ENCODE assay signal across 21 mouse cellular contexts in the genomic region with DNA sequence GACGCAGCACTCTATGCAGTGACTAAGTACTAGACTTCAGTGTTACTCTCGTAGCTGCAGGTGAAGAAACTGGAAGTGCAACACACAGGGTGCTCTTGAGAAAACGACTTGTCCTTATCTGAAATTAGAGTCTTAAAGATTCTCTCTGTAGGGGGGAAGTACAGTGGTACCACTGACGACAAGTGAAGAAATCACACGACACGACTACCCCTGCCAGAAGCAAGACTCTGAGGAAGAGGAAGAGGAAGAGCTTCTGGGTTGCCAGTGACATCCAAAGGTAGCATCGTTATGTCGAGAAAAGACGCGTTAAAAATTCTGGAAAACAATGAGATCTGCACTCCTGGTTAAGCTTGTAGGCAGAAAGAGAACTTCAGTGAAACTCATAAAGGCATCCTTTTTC.
DNase-seq lines count a peak whose midpoint lies in the region; ATAC-seq lines count a peak whose summit lies in the region.
"Had no signal": no experiment of that assay in that cellular context is flagged by ENCODE, and none has a peak within 500 bp of the region (broad histone marks: within the 10 kb centered on the region; RNA-seq: fewer than 3 reads in every experiment).

No protein-coding gene starts in this region.

- WGBS in heart, embryonic 10.5 days, result 88% methylated on average over 10 of the region's 10 CpGs
- 94% methylated on average over 10 of the region's 10 CpGs for WGBS in midbrain, embryonic 10.5 days
- WGBS in midbrain, embryonic 15.5 days, result 92% methylated on average over 10 of the region's 10 CpGs
- WGBS in midbrain, embryonic 14.5 days, result 92% methylated on average over 10 of the region's 10 CpGs

- no peak overlapping the region for H3K4me3 ChIP-seq in heart, embryonic 10.5 days
- H3K4me3 ChIP-seq in midbrain, embryonic 10.5 days, result no peak overlapping the region
- H3K4me3 ChIP-seq in midbrain, embryonic 15.5 days, result no peak overlapping the region
- no peak overlapping the region for H3K4me3 ChIP-seq in midbrain, embryonic 14.5 days (replicated peaks; ENCODE audit: low read depth, low read length)
- H3K4me3 ChIP-seq: embryonic facial prominence, embryonic 13.5 days; forebrain, embryonic 12.5 days; heart, embryonic 15.5 days had no signal

- no peak for ATAC-seq in midbrain, embryonic 15.5 days (replicated peaks)
- ATAC-seq in midbrain, embryonic 14.5 days (ENCODE audit: low FRiP score, low TSS enrichment), result no peak
- ATAC-seq: CD4-positive, CD25-positive, alpha-beta regulatory T cell, adult 4 months had no signal

- no peak overlapping the region for H3K27ac ChIP-seq in heart, embryonic 10.5 days
- H3K27ac ChIP-seq in midbrain, embryonic 10.5 days (replicated peaks), result peak overlapping the region; percentile 79; the same call in 1 of the 2 replicates
- no peak overlapping the region for H3K27ac ChIP-seq in midbrain, embryonic 15.5 days
- H3K27ac ChIP-seq in midbrain, embryonic 14.5 days (replicated peaks; ENCODE audit: low read depth, low read length), result 0 out of 2 replicates have a peak overlapping the region, but pooled peaks have one; percentile 65
- H3K27ac ChIP-seq: heart, embryonic 15.5 days had no signal

- DNase-seq in heart, embryonic 10.5 days (ENCODE audit: low spot score), result peak; percentile 36
- DNase-seq in heart, postnatal 25 days (ENCODE audit: low spot score), result no peak
- DNase-seq in midbrain, embryonic 10.5 days (ENCODE audit: low spot score), result no peak
- no peak for DNase-seq in midbrain, embryonic 14.5 days
- DNase-seq in MN1 (ENCODE audit: low spot score), result no peak
- DNase-seq in lung, postnatal 25 days (ENCODE audit: low spot score), result no peak
- DNase-seq: adrenal gland, postnatal 10 days; B cell, adult 2 months; cerebellum, adult 11 months; cerebellum, adult 8-10 months; cerebellum, postnatal 14 days; gastrocnemius, postnatal 10 days; heart, adult 18-20 months; heart, postnatal 14 days had no signal

- no peaks in the 10 kb centered on the region for H3K9me3 ChIP-seq in heart, embryonic 10.5 days
- H3K9me3 ChIP-seq in midbrain, embryonic 10.5 days (replicated peaks), result no peaks in the 10 kb centered on the region
- no peaks in the 10 kb centered on the region for H3K9me3 ChIP-seq in midbrain, embryonic 15.5 days
- H3K9me3 ChIP-seq in midbrain, embryonic 14.5 days (ENCODE audit: control insufficient read depth, low read length), result no peaks in the 10 kb centered on the region
- H3K9me3 ChIP-seq: embryonic facial prominence, embryonic 13.5 days; forebrain, embryonic 12.5 days; G1E; heart, embryonic 15.5 days had no signal

- intact Hi-C loops in heart, postnatal 25 days (cut with DNase I), result no loop called here

- no peak overlapping the region for H3K4me2 ChIP-seq in midbrain, embryonic 15.5 days
- no peak overlapping the region for H3K4me2 ChIP-seq in midbrain, embryonic 14.5 days (ENCODE audit: low read length)
- H3K4me2 ChIP-seq: heart, embryonic 11.5 days; heart, embryonic 15.5 days had no signal

- no peak overlapping the region for H3K9ac ChIP-seq in midbrain, embryonic 15.5 days
- H3K9ac ChIP-seq in midbrain, embryonic 14.5 days (replicated peaks; ENCODE audit: low read length), result no peak overlapping the region
- H3K9ac ChIP-seq: forebrain, embryonic 12.5 days; heart, embryonic 15.5 days had no signal

- peaks cover 10% of the 10 kb centered on the region for H3K4me1 ChIP-seq in heart, embryonic 10.5 days
- H3K4me1 ChIP-seq in midbrain, embryonic 10.5 days, result peaks cover 26% of the 10 kb centered on the region
- H3K4me1 ChIP-seq in midbrain, embryonic 15.5 days, result peaks cover 25% of the 10 kb centered on the region
- peaks cover 11% of the 10 kb centered on the region for H3K4me1 ChIP-seq in midbrain, embryonic 14.5 days (ENCODE audit: control insufficient read depth, insufficient read depth, low read length)

- no peaks in the 10 kb centered on the region for H3K27me3 ChIP-seq in heart, embryonic 10.5 days (ENCODE audit: insufficient read depth, poor library complexity, severe bottlenecking)
- peaks cover 7% of the 10 kb centered on the region; the same call in 1 of the 2 replicates for H3K27me3 ChIP-seq in midbrain, embryonic 10.5 days (ENCODE audit: low read depth, poor library complexity, severe bottlenecking)
- no peaks in the 10 kb centered on the region for H3K27me3 ChIP-seq in midbrain, embryonic 15.5 days (replicated peaks)
- no peaks in the 10 kb centered on the region for H3K27me3 ChIP-seq in midbrain, embryonic 14.5 days (ENCODE audit: control insufficient read depth, insufficient read depth, low read length)
- H3K27me3 ChIP-seq: embryonic facial prominence, embryonic 13.5 days; forebrain, embryonic 12.5 days; heart, embryonic 15.5 days had no signal

- H3K36me3 ChIP-seq in heart, embryonic 10.5 days, result peaks cover 20% of the 10 kb centered on the region
- H3K36me3 ChIP-seq in midbrain, embryonic 10.5 days, result peaks cover 55% of the 10 kb centered on the region
- H3K36me3 ChIP-seq in midbrain, embryonic 15.5 days (replicated peaks), result peaks cover 17% of the 10 kb centered on the region; the same call in 1 of the 2 replicates
- H3K36me3 ChIP-seq in midbrain, embryonic 14.5 days (ENCODE audit: control insufficient read depth, insufficient read depth, low read length), result peaks cover 31% of the 10 kb centered on the region

Comparison
In these comparisons a context has a peak if more than half of its experiments do, and no peak if none do; other contexts are left out.
1. H3K27ac ChIP-seq: peak in midbrain, embryonic 10.5 days (single experiment) and midbrain, embryonic 14.5 days (single experiment); none in heart, embryonic 10.5 days (single experiment) and midbrain, embryonic 15.5 days (single experiment).